Mouse (Mus musculus): Measurements from ENCODE around the gene Zbtb20. TPM values are rescaled to one million over a fixed set of nuclear protein-coding genes. Genes with fewer than 3 reads are reported as not detected.

Gene Zbtb20
- total RNA-seq, 2 experiments from 2014 or later: 196 to 202 TPM

GRCm38 (mm10) chr16:43571376-43572081, 695.8 kb downstream of the Zbtb20 start:
- DNase-seq: no peak
- intact Hi-C loops (cut with DNase I): loop anchor here (2.0 to 10.0 kb wide), 5 partner anchors 31 to 734 kb away; no protein-coding TSS in a partner anchor

- intact Hi-C loops (cut with DNase I): loop anchor here (2.0 to 10.0 kb wide), 5 partner anchors 31 to 735 kb away; no protein-coding TSS in a partner anchor
- DNase-seq: no peak
These were observed 696.5 kb downstream of the Zbtb20 start for GRCm38 (mm10) chr16:43572171-43572570.

DNA sequence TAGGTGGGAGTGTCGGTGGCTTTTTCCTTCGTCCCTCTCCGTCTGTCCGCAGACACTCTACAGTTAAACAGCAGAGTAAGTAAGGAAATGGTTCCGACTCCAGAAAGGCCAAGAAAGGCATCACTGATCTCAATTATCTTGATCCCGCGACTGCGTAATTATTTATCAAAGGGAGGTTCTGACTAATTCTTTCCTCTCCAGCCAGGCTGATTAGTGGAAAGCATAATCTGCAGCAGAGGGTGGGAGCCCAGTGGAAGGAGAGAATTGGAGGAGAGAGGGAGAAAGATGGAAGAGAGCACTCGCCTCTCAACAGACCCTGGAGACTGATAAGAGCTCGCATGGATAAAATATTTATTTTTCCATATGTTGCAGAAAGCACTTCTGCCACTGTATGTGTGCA, 697.1 kb downstream of the Zbtb20 start:
- DNase-seq: no peak
- intact Hi-C loops (cut with DNase I): loop anchor here (1.0 to 10.0 kb wide), 6 partner anchors 32 to 735 kb away; no protein-coding TSS in a partner anchor

- DNase-seq: peak in 1 of 2 experiments; percentile 54
- intact Hi-C loops (cut with DNase I): loop anchor here (1.0 to 10.0 kb wide), 6 partner anchors 33 to 736 kb away; no protein-coding TSS in a partner anchor
These were observed 697.6 kb downstream of the Zbtb20 start for GRCm38 (mm10) chr16:43573181-43573833.

DNA sequence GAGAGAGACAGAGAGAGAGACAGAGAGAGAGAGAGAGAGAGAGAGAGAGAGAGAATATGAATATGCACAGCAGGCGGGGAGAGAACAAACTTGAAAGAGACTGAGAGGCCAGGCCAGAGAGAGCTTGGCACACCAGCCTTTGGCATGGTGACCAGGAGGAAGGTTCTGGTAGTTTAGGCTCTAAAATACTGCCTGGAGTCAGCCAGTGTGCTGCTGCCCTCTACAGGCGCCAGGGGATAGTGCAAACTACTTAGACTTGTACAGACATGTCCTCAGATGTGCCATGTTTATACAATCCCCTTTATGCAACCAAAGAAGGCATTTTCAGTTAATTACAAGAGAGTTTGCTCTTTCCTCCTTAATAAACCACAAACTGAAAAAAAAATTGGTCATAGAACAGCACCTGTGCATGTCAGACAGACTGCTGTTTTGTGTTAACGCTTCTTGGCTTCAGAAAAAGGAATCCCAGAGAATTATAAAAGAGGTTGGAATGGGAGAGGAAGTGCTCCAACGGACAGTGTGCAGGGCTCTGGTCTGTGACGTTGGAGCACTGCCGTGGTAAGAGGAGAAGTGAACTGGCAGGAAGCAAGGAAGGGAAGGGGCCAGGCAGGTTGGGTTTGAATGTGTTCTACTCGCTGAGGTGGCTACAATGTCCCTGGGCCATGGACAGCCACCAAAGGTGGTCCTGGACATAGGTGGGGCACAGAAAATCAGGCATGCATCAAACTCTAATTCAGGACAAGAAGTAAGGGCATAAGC, 698.5 kb downstream of the Zbtb20 start:
- intact Hi-C loops (cut with DNase I): loop anchor here (2.0 to 10.0 kb wide), 6 partner anchors 63 to 737 kb away; no protein-coding TSS in a partner anchor
- peak; percentile 91 to 95 for DNase-seq

- intact Hi-C loops (cut with DNase I): loop anchor here (2.0 to 10.0 kb wide), 4 partner anchors 64 to 663 kb away; no protein-coding TSS in a partner anchor
- no peak for DNase-seq
These were observed 699.4 kb downstream of the Zbtb20 start for GRCm38 (mm10) chr16:43575066-43575465.

GRCm38 (mm10) chr16:43575507-43575906, 699.8 kb downstream of the Zbtb20 start:
- intact Hi-C loops (cut with DNase I): loop anchor here (2.0 to 10.0 kb wide), 4 partner anchors 65 to 663 kb away; no protein-coding TSS in a partner anchor
- DNase-seq: no peak

DNA sequence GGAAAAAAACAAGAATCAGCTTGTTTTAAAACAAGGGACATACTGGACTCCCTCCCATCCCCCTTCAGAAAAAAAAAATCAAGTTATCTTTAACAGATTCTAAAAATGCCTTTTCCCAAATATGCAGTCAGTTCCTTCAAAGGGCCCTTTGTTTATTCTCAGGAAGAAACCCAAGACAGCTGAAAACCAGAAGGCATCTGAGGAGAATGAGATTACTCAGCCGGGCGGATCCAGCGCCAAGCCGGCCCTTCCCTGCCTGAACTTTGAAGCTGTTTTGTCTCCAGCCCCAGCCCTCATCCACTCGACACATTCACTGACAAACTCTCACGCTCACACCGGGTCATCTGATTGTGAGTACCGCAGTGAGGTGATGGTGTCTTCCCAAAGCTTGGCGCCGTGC, 701.7 kb downstream of the Zbtb20 start:
- DNase-seq: peak; percentile 70 to 76
- intact Hi-C loops (cut with DNase I): loop anchor here (5.0 to 10.0 kb wide), 2 partner anchors 227 to 665 kb away; no protein-coding TSS in a partner anchor

DNA sequence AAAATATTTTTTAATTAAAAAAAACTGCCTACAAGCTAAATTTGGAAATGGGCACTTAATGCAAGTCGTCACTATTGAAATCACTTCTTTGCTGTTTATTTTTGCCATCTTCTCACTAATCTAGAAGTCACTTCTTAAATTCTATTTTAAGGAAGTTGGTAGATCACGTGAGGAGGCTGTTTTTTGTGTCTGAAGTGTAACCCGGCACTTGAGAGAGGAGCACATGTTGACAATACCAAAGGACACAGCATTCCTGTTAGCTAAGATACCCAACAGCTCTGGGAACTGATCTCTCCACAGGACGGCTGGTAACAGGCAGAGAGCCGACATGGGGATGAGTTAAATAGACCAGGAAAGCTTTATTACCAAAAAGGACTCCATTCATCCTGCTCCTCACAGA, 702.7 kb downstream of the Zbtb20 start:
- no peak for DNase-seq
- intact Hi-C loops (cut with DNase I): loop anchor here (5.0 to 10.0 kb wide), 2 partner anchors 226 to 666 kb away; no protein-coding TSS in a partner anchor

DNA sequence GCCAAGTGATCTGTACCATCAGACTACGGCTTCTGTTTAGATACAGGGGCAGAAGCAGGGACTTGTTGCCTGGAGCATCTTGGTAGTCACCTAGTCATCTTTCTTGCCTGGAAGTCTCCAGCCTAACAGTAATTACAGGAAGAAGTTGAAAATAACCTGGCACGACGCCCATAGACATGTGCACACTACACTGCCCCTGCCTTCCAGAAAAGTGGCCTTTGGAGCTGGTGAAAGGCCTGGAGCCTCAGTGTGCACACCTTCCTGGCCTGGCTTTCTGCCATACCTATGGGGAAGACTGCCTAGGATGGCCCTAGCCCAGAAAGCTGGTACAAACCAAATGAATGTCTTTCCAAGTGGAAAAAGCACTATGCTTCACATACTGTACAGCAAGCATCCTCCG, 703.4 kb downstream of the Zbtb20 start:
- intact Hi-C loops (cut with DNase I): loop anchor here (5.0 to 10.0 kb wide), 2 partner anchors 226 to 667 kb away; no protein-coding TSS in a partner anchor
- DNase-seq: peak in 1 of 2 experiments; percentile 45

GRCm38 (mm10) chr16:43580321-43580822, 704.7 kb downstream of the Zbtb20 start:
- no peak for DNase-seq
- intact Hi-C loops (cut with DNase I): no loop called here

DNA sequence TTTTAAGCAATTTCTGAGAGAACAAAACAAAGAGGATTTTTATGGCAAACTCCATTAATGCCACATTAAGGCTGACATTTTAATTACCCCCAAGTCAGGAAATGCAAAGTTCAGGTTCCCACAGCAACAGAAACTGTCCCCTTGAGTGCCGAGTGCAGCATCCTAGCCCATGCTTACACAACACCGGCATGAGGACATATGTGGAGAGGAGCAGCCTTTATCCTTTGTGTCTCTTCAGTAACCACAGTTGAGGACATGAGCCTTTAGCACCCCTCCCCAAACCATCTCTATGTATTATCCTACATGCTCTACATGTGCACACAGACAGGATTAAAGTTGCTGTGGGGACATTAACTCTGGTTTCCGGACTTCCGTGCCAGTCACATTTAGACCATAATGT, 705.9 kb downstream of the Zbtb20 start:
- intact Hi-C loops (cut with DNase I): no loop called here
- DNase-seq: no peak

DNA sequence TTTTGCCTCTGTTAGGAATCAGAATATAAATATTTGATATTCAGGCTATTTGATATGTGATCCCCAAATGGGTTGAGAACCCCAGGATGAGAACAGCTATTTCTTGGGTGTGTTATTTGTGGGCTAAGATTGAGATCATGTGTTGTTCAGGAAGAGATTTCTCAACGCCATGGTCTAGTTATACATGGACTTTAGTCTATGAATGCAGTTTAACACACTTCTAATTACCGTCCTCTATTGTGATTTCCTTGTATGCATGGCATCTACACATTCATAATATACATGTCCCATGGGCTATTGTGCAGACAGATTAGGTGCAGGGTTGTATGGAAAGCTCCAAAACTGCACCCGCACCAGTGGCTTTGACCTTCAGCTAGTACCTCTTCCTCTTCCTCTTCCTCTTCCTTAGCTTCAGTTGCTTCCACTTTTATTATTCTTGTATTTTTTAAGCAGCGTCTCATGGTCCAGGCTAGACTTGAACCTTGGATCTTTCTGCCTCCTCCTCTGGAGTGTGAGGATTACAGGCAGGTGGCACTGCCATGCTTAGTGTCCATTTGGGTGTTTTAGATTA, 711.3 kb downstream of the Zbtb20 start:
- no peak for DNase-seq
- intact Hi-C loops (cut with DNase I): no loop called here

GRCm38 (mm10) chr16:43590704-43591493, 715.2 kb downstream of the Zbtb20 start:
- DNase-seq: peak in 1 of 2 experiments; percentile 41
- intact Hi-C loops (cut with DNase I): loop anchor here (5.0 kb wide), 3 partner anchors 49 to 754 kb away; no protein-coding TSS in a partner anchor

- intact Hi-C loops (cut with DNase I): loop anchor here (5.0 kb wide), 3 partner anchors 50 to 755 kb away; no protein-coding TSS in a partner anchor
- DNase-seq: peak in 1 of 2 experiments; percentile 31
These were observed 716.4 kb downstream of the Zbtb20 start for GRCm38 (mm10) chr16:43592062-43592461.

DNA sequence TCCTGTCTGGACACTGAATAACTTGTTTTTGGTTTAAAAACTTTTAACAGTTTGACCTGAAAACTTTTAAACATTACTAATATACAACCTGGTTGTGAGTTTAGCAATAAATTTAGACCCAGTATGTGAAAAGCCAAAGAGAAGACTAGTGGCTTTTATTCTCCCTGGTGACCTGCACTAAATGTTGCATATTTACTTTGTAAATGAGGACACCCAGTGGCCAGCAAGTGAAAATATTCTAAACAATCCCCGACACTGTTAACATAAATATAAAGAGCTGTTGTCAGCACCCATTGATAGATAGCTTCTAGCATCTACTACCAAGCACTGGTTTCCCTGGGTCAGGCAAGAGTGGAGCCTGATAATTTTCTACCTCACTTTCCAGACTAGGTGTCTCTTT, 717.1 kb downstream of the Zbtb20 start:
- intact Hi-C loops (cut with DNase I): loop anchor here (5.0 kb wide), 3 partner anchors 50 to 756 kb away; no protein-coding TSS in a partner anchor

GRCm38 (mm10) chr16:43597375-43598060, 721.8 kb downstream of the Zbtb20 start:
- no peak for DNase-seq
- intact Hi-C loops (cut with DNase I): no loop called here

More for the DNA sequence above, 717.1 kb downstream of the Zbtb20 start:
- DNase-seq: no peak

DNA sequence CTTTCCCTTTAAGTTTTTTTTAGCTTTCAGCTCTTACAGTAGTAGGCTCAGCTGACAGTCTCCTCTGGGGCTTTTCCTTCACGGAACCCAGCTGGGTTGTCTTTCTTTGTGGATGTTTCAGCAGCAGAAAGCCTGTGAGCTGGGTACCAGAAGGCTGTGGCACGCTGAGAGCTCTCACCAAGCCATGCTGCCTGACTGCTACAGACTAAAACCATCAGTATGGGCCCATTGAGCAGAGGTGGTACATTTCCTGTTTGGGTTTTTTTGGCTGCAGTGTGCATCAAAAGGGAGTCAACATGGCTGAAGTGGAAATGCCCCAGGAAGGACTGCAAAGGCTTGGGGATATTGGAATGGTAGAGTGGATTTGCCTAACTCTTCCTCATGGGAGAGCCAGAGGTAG, 724.0 kb downstream of the Zbtb20 start:
- intact Hi-C loops (cut with DNase I): no loop called here
- no peak for DNase-seq

All from heart, postnatal 36 days (tissue).